In the genomic region with DNA sequence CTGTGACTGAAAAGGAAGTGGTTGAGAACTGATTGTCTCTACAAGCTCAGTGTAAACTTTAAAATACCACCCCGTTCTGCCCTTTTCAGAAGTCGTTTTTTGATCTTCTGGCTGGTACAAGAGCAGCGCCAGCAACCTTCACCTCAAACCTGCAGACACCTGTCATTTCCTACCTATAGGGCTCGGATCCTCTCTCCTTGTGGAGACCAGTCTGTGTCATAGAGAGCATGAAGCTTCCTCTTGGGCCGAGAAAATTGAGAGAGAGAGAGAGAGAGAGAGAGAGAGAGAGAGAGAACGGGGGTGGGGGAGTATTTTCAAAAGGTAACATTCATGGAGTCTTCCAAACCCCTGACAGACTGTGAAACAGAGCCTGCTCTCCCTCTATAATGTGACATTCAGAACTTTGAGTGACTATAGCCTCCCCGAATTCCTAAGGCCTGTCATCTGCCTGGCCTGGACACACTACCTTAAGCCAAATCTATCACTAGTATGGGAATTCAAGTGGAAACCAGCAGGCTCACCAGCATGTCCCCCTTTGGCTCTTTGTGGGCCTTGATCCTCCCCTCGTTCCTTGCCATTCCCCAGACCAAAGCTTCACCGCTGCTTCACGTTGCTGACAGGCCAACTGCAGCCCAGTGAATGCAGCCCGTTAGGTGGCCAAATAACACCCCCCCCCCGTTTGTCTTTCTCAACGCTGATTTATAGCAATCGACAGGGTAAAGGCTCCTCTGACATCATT, we compare ENCODE assay signal across 10 mouse cellular contexts. TPM values are rescaled to one million over a fixed set of nuclear protein-coding genes. Genes with fewer than 3 reads are reported as not detected.
DNase-seq lines count a peak whose midpoint lies in the region; ATAC-seq lines count a peak whose summit lies in the region.
"Had no signal": no experiment of that assay in that cellular context is flagged by ENCODE, and none has a peak within 500 bp of the region (broad histone marks: within the 10 kb centered on the region; RNA-seq: fewer than 3 reads in every experiment).

No protein-coding gene starts in this region.

- H3K27ac ChIP-seq in hindbrain, embryonic 10.5 days, result peak overlapping the region; percentile 93
- peak overlapping the region; percentile 70 for H3K27ac ChIP-seq in midbrain, embryonic 14.5 days (replicated peaks; ENCODE audit: low read depth, low read length)

- peak overlapping the region; percentile 53 for H3K4me2 ChIP-seq in midbrain, embryonic 14.5 days (ENCODE audit: low read length)

- H3K9me3 ChIP-seq in hindbrain, embryonic 10.5 days, result no peaks in the 10 kb centered on the region
- no peaks in the 10 kb centered on the region for H3K9me3 ChIP-seq in midbrain, embryonic 14.5 days (ENCODE audit: control insufficient read depth, low read length)

- peaks cover 92% of the 10 kb centered on the region for H3K4me1 ChIP-seq in hindbrain, embryonic 10.5 days (replicated peaks)
- peaks cover 13% of the 10 kb centered on the region; the same call in 1 of the 2 replicates for H3K4me1 ChIP-seq in midbrain, embryonic 14.5 days (ENCODE audit: control insufficient read depth, insufficient read depth, low read length)

- peak; percentile 33 for DNase-seq in embryo, embryonic 10 days (ENCODE audit: low spot score)
- no peak for DNase-seq in embryo, embryonic 10.5 days (ENCODE audit: low spot score)
- peak; percentile 48 for DNase-seq in embryo, embryonic 11 days
- peak; percentile 40 for DNase-seq in hindbrain, embryonic 10.5 days (ENCODE audit: low spot score)
- DNase-seq in midbrain, embryonic 14.5 days, result peak; percentile 31
- no peak for DNase-seq in spleen, postnatal 10 days (ENCODE audit: low spot score in 2 of 2)
- DNase-seq in Muller cell, postnatal 12 days (ENCODE audit: inconsistent ontology term), result no peak
- DNase-seq: heart, postnatal 36 days; lung, adult 18-20 months had no signal

- peaks cover 99% of the 10 kb centered on the region for H3K27me3 ChIP-seq in hindbrain, embryonic 10.5 days (ENCODE audit: insufficient read depth, poor library complexity, severe bottlenecking)
- peaks cover 95% of the 10 kb centered on the region for H3K27me3 ChIP-seq in midbrain, embryonic 14.5 days (ENCODE audit: control insufficient read depth, insufficient read depth, low read length)

- peak overlapping the region; percentile 26; the same call in 1 of the 2 replicates for H3K9ac ChIP-seq in midbrain, embryonic 14.5 days (replicated peaks; ENCODE audit: low read length)

- 4% methylated on average over 14 of the region's 14 CpGs for WGBS in hindbrain, embryonic 10.5 days
- WGBS in midbrain, embryonic 14.5 days, result 7% methylated on average over 14 of the region's 14 CpGs

- H3K36me3 ChIP-seq in hindbrain, embryonic 10.5 days, result no peaks in the 10 kb centered on the region
- no peaks in the 10 kb centered on the region for H3K36me3 ChIP-seq in midbrain, embryonic 14.5 days (ENCODE audit: control insufficient read depth, insufficient read depth, low read length)

- ATAC-seq in midbrain, embryonic 14.5 days (ENCODE audit: low FRiP score, low TSS enrichment), result no peak
- ATAC-seq in erythroid progenitor cell, adult 5-6 weeks (replicated peaks; ENCODE audit: low FRiP score, poor library complexity, severe bottlenecking), result no peak

- peak overlapping the region; percentile 58 for H3K4me3 ChIP-seq in hindbrain, embryonic 10.5 days
- H3K4me3 ChIP-seq in midbrain, embryonic 14.5 days (replicated peaks; ENCODE audit: low read depth, low read length), result no peak overlapping the region

RNA-seq across cellular contexts. Expression of a gene that starts 33.4 kb away (rescaled TPM):
- polyA plus RNA-seq in hindbrain, embryonic 10.5 days (2016; fragmentation: Nextera tagmentation; extraction: Ambion mirVana), result 83.4 and 86.4 TPM in 2 replicates
- 113 and 120 TPM in 2 replicates for polyA plus RNA-seq in midbrain, embryonic 14.5 days (2014; fragmentation: Nextera tagmentation; extraction: Ambion mirVana)
- total RNA-seq in erythroid progenitor cell, adult 5-6 weeks (2015; ENCODE audit: low replicate concordance), result not detected in 2 replicates
- not detected in 2 replicates for total RNA-seq in erythroid progenitor cell, adult 5-6 weeks (2017; ENCODE audit: low replicate concordance)

Comparison
In these comparisons a context has a peak if more than half of its experiments do, and no peak if none do; other contexts are left out.
1. DNase-seq: peak in embryo, embryonic 10 days (single experiment), embryo, embryonic 11 days (single experiment), hindbrain, embryonic 10.5 days (single experiment) and midbrain, embryonic 14.5 days (single experiment); none in embryo, embryonic 10.5 days (single experiment), spleen, postnatal 10 days (0 of 2) and Muller cell, postnatal 12 days (single experiment).